Mouse (Mus musculus): ENCODE data around the gene Mlh3.

The Mlh3 gene

DNA sequence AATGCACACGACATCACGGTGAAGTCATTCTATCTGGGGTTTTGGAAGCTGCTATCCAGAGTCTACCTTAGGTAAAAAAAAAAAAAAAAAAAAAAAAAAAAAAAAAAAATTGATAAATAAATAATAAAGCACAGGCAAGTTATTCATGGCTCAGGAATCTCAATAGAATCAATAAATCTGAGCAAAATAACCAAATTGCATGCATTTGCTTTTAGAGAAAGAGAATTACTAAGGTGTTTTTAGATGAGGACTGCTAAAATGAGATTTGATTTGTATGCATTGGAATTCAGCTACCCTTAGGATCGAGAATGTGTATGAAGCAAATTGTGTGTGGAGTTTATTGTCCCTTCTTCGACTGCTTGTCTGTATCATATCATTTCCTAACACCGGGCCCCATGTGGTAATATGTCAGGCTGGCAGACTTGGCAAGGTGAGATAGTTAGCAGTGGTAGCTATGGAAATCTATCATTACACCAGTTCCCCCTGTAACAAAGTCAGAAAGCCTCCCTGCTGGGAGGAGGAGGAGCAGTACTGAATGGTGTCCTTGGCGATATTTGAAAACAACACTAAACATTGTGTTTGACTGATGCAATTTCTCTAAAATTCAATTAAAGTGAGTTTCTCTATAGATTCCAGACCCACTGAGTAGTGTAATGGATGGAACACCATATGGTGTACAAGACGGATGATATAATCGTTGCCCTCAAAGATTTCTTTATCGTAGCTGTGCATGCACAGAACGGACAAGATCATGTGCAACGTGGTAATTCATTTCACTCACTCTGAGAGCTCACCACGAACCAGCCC lies 10.6 kb upstream of the Mlh3 start:
- no peak for DNase-seq (ENCODE audit: low spot score)

- DNase-seq (ENCODE audit: low spot score) = peak; percentile 100
Measured at GRCm38 (mm10) chr12:85280105-85280844, 9.9 kb upstream of the Mlh3 start.

- no peak for DNase-seq (ENCODE audit: low spot score)
Measured at GRCm38 (mm10) chr12:85279396-85280080, 9.1 kb upstream of the Mlh3 start.

DNA sequence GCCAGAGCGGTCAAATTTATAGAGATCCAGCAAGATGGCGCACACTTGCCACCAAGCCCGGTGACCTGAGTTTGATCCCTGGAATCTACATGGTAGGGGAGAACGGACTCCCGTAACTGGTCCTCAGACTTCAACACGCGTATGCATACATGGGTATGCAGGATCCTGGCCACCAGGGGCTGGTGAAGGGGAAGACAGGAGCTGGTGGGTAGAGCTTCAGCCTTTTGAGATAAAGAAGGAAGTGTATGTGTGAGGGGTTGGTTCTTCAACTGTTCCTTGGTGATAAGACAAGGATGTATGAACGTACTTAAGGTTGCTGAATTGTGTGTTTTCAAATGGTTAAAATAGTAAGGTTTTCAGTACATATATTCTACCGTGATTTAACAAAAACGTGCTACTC lies 8.5 kb upstream of the Mlh3 start:
- no peak for DNase-seq (ENCODE audit: low spot score)

- DNase-seq (ENCODE audit: low spot score) = no peak
Measured at GRCm38 (mm10) chr12:85276273-85276672, 5.9 kb upstream of the Mlh3 start.

GRCm38 (mm10) chr12:85273508-85273907 lies 3.1 kb upstream of the Mlh3 start:
- peak; percentile 45 for DNase-seq (ENCODE audit: low spot score)

DNA sequence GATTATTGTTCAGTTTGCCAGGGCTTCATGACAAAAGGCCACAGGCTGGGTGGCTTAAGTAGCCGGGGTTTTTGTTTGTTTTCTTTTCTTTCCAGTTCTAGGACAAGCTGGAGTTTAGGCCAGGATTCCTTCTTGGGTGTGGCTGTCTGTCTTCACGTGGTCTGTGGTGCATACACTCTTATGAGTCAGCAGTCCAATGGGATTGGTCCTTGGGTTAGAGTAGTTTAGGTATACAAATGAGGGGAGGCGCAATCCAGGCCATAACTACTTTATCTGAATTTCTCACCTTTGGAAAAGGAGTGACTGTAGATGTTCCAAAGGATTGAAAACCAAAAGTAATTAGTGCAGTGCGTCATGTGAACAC lies 1.4 kb upstream of the Mlh3 start:
- no peak for DNase-seq (ENCODE audit: low spot score)

DNA sequence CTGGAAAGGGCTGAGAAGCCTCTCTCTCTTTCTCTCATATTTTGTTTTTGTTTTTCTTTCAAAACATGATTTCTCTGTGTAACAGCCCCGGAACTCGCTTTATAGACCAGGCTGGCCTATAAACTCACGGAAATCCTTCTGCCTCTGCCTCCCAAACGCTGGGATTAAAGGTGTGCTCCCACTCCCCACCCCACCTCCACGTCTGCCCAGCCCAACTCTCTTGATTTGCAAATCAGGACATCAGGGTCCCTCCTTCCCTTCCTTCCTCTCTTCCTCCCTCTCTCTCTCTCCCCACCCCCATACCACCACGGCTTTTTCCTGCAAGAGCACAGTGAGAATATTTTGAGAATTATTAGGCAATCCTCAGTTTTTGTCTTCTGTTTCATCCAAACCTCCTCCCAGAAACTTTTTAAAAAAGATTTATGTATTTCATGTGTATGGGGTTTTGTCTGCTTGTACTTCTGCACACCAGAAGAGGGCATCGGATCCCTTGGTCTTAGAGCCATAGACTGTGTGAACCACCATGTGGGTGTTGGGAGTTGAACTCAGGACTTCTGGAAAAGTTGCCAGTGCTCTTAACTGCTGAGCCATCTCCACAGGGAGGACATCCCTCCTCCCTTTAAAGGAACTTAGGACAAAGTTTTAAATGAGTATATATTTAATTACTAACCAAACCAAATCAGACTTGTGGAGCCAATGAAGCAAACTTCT lies 888 bp upstream of the Mlh3 start:
- no peak for DNase-seq (ENCODE audit: low spot score)

DNA sequence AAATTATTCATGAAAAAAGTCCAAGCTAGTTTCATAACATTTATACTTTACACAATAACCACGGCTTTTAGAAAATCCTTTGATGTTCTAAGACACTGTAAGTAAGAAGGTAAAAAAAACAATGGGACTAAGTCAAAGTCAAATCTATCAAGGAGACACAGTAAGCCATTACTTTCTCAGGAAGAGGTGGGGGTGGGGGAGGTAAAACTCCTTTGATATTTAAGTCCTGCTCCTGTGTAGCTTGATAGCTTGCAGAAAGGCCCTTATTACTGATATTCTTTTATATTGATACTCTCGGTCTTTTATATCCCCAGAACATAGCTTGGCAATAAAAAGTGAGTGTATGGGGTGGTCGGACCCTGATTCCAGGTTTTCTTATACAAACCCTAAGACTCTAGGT lies 578 bp downstream of the Mlh3 start:
- no peak for DNase-seq (ENCODE audit: low spot score)

DNA sequence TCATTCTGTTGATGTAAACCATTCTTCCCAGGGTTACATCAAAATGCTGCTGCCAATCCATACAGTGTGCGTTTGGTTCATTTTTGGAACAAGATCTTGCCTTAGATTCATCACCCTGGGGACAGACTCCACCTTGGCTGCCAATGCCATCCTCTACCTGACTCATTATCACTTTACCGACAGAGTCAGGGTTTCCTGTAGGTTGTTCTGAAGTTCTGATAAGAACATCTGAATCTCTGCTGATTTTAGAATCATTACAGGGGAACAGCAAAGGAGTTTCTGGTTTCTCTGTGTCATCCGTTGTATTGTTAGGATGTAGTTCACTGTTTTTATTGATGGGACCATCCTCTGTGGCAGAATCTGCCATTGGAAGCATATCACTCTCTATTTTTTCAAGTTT lies 4.2 kb downstream of the Mlh3 start:
- no peak for DNase-seq (ENCODE audit: low spot score)

- DNase-seq (ENCODE audit: low spot score) = peak; percentile 75
Measured at GRCm38 (mm10) chr12:85264940-85265339, 5.5 kb downstream of the Mlh3 start.

GRCm38 (mm10) chr12:85264531-85264930 lies 5.9 kb downstream of the Mlh3 start:
- DNase-seq (ENCODE audit: low spot score) = no peak

DNA sequence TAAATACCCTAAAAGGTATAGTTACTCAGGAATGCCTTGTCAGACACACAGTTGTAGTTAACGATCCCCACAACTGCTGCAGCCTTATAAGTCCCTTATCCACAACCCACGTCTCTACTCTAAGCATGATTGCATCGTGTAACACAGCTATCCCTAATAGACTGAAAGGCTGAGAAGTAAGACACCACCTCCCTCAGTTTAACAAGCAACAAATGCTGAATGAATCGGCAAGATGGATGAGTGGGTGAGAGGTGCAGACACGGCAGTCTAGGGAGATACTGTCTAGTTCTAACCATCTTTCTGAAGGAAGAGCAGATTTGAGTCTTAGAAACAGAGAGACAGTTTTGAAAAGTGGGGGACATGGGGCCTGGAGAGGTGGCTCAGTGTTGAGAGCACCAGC lies 7.2 kb downstream of the Mlh3 start:
- no peak for DNase-seq (ENCODE audit: low spot score)

DNA sequence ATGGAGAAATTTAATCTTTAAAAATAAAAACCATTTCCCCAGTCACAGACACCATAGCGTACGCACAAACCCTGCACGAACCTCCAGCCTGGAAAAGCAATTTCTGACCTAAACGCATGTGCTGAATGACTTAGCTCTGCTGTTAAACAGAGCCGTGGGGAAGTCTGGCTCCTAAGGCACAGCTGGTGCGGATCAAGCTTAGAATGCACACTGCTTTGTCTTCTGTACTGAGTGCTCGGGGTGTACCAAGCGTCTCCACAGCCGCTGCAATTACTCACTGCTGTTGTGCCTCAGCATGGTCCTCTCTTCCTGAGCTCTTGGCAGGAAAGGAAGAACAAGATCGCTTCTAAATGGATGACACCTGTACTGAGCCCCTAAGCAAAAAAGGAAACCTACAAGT lies 7.9 kb downstream of the Mlh3 start:
- peak; percentile 79 for DNase-seq (ENCODE audit: low spot score)

- no peak for DNase-seq (ENCODE audit: low spot score)
Measured at GRCm38 (mm10) chr12:85257008-85257639, 13.3 kb downstream of the Mlh3 start.

DNA sequence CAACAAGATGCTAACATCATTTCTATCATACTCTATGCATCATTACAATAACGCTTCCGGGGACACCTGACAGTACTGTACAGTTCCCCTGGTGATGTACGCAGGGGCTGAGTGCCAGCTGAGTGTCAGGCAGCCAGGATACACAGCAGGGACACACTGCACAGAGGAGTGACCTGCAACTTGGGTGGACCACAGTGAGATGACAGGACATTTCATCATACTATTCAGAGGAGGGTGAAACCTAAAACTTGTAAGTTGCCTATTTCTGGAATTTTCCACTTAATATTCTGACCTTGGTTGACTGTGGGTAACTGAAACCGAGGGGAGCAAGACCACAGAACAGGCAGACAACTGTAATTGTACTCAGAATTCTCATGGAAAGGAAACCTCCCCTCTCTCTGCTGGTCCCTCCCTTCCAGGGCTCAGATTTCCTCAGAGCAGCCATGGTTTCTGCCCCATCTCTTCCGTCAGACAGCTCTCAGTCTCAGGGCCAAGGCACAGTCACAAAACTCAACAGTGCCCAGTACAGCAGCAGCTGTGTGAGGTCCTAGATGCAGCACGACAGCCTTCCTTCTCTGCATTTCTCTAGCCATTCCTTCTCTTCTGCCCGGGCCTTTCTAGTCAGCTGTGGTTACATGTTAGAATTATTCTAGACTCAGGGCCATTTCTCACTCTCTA lies 14.2 kb downstream of the Mlh3 start:
- no peak for DNase-seq (ENCODE audit: low spot score)

DNA sequence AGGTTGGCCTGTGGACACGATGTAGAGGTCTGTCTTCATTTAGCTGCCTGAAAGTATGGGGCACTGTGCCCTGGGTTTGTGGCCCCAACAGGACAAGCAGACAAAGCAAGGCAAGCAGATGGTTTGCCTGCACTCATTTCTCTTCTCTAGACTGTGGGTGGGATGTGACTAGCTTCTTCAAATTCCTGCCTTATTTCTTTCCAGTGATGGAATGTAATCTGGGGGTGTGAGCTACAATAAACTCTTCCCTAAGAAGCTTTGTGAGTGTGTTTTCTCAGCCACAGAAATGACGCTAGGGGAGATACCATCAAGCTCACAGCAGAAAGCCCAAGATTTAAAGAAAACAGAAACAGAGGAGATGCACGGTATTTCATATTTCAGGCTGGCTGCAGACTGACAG lies 18.3 kb downstream of the Mlh3 start:
- no peak for DNase-seq (ENCODE audit: low spot score)

GRCm38 (mm10) chr12:85237553-85237952 lies 32.8 kb downstream of the Mlh3 start:
- DNase-seq (ENCODE audit: low spot score) = no peak

DNA sequence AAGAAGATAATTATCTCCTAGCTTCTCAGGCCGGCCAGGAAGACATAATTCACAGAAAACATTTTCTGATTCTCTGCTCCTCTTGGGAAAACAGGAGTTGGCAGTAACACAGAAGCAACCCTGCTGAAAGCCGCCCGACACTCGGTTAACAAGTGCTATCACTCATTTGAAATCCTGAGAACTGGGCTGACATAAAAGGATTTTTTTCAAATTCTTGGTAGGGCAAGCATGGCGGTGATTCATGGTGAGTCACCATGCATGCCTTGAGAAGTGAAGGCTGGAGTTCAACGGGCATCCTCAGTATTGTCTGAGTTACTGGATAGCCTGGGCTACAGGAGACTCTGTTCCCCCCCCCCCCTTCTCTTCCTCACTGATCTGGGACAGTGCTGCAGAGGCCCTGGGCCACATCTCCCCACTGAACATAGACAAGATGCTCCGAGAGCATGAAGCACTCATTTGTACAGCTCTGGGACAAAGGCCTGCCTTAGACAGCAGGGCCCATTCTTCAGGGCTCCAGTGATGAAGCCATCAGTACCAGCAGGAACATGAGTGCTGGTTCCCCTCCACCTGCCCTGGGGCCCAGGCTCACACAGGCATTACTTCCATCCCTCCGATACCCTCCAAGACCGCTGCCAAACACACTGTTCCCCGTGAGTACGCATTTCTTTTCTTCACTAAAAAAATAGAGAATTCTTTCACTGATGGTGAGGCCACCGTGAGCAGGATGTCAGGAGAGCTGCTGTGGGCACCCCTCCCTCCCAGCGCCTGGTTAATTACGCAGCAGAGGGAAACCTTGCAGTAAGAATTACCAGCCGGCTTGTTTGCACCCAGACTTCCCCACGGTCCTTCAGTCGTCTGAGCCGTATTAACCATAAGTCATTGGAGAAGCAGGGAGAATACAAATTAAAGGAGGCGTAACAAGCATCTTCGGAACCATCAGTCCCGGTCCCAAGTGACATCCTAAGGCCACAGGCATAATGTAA lies 36.7 kb downstream of the Mlh3 start:
- DNase-seq (ENCODE audit: low spot score) = no peak
